Comparison of ENCODE assay signal across 25 mouse cellular contexts in genomic region chr2:115850961-115851360, GRCm38 (mm10).
DNase-seq lines count a peak whose midpoint lies in the region; ATAC-seq and TF ChIP-seq lines count a peak whose summit lies in the region.
"Had no signal": no experiment of that assay in that cellular context is flagged by ENCODE, and none has a peak within 500 bp of the region (broad histone marks: within the 10 kb centered on the region; RNA-seq: fewer than 3 reads in every experiment).

No protein-coding gene starts in this region.

- ATAC-seq in midbrain, embryonic 11.5 days (ENCODE audit: low FRiP score): no peak
- no peak for ATAC-seq in midbrain, embryonic 15.5 days (replicated peaks)
- ATAC-seq in forebrain, postnatal 0 days: no peak
- ATAC-seq: activated CD4-positive, CD25-positive, alpha-beta regulatory T cell, adult 4 months; CD4-positive, CD25-positive, alpha-beta regulatory T cell, adult 4 months; forebrain, embryonic 13.5 days; forebrain, embryonic 15.5 days; Patski had no signal

- 77% methylated on average over 4 of the region's 4 CpGs for WGBS in heart, adult 2 months
- 87% methylated on average over 4 of the region's 4 CpGs for WGBS in midbrain, embryonic 11.5 days
- 95% methylated on average over 4 of the region's 4 CpGs for WGBS in midbrain, embryonic 15.5 days
- 91% methylated on average over 4 of the region's 4 CpGs for WGBS in olfactory bulb, adult 2 months
- 95% methylated on average over 4 of the region's 4 CpGs for WGBS in forebrain, postnatal 0 days

- H3K4me1 ChIP-seq in heart, adult 2 months (ENCODE audit: control insufficient read depth, insufficient read depth, low read length): no peaks in the 10 kb centered on the region
- peaks cover 6% of the 10 kb centered on the region for H3K4me1 ChIP-seq in midbrain, embryonic 11.5 days (ENCODE audit: control insufficient read depth, insufficient read depth, low read length)
- H3K4me1 ChIP-seq in midbrain, embryonic 15.5 days: peaks cover 22% of the 10 kb centered on the region
- H3K4me1 ChIP-seq in olfactory bulb, adult 2 months (ENCODE audit: control insufficient read depth, insufficient read depth, low read length): peaks cover 20% of the 10 kb centered on the region
- peaks cover 7% of the 10 kb centered on the region; the same call in 1 of the 2 replicates for H3K4me1 ChIP-seq in forebrain, postnatal 0 days (ENCODE audit: insufficient read depth)

- no peak overlapping the region for H3K4me2 ChIP-seq in midbrain, embryonic 11.5 days
- no peak overlapping the region for H3K4me2 ChIP-seq in midbrain, embryonic 15.5 days
- no peak overlapping the region for H3K4me2 ChIP-seq in forebrain, postnatal 0 days (ENCODE audit: low read depth)
- H3K4me2 ChIP-seq: embryonic facial prominence, embryonic 12.5 days; forebrain, embryonic 13.5 days; forebrain, embryonic 15.5 days had no signal

- H3K9ac ChIP-seq in heart, adult 2 months (ENCODE audit: low read depth, low read length): no peak overlapping the region
- no peak overlapping the region for H3K9ac ChIP-seq in midbrain, embryonic 11.5 days (ENCODE audit: low read length)
- no peak overlapping the region for H3K9ac ChIP-seq in midbrain, embryonic 15.5 days
- H3K9ac ChIP-seq in forebrain, postnatal 0 days: no peak overlapping the region
- H3K9ac ChIP-seq: embryonic facial prominence, embryonic 12.5 days; forebrain, embryonic 13.5 days; forebrain, embryonic 15.5 days had no signal

- no peak for TF ChIP-seq EP300 in heart, adult 2 months (IDR thresholded peaks at IDR 0.05; ENCODE audit: insufficient read depth, low read depth, low read length)

- DNase-seq in heart, adult 11 months: peak; percentile 72
- no peak for DNase-seq in heart, adult 2 months
- DNase-seq in midbrain, embryonic 11.5 days (ENCODE audit: low spot score, missing footprints): peak; percentile 41
- DNase-seq in kidney, postnatal 4 days: no peak
- DNase-seq in forebrain, postnatal 0 days: no peak
- DNase-seq: adrenal gland, adult 8-10 months; adrenal gland, postnatal 14 days; adrenal gland, postnatal 36 days; B cell, adult 2 months; cerebellum, adult 11-12 months; cerebellum, adult 2 months; cerebellum, adult 9-10 months; cerebellum, postnatal 10 days; cerebellum, postnatal 25 days had no signal

- no peaks in the 10 kb centered on the region for H3K9me3 ChIP-seq in midbrain, embryonic 11.5 days (ENCODE audit: control insufficient read depth, low read length)
- no peaks in the 10 kb centered on the region for H3K9me3 ChIP-seq in midbrain, embryonic 15.5 days
- H3K9me3 ChIP-seq in forebrain, postnatal 0 days (ENCODE audit: low read length): no peaks in the 10 kb centered on the region
- H3K9me3 ChIP-seq: embryonic facial prominence, embryonic 10.5 days; embryonic facial prominence, embryonic 12.5 days; forebrain, embryonic 13.5 days; forebrain, embryonic 15.5 days had no signal

- H3K27ac ChIP-seq in heart, adult 2 months: no peak overlapping the region
- H3K27ac ChIP-seq in midbrain, embryonic 11.5 days (ENCODE audit: low read depth, low read length): no peak overlapping the region
- H3K27ac ChIP-seq in midbrain, embryonic 15.5 days: no peak overlapping the region
- H3K27ac ChIP-seq in olfactory bulb, adult 2 months (ENCODE audit: insufficient read depth, low read depth, low read length): peak overlapping the region; percentile 20; the same call in 1 of the 2 replicates
- H3K27ac ChIP-seq in forebrain, postnatal 0 days (ENCODE audit: low read depth, low read length): no peak overlapping the region; the same call in 1 of the 2 replicates
- H3K27ac ChIP-seq: embryonic facial prominence, embryonic 10.5 days; embryonic facial prominence, embryonic 12.5 days; forebrain, embryonic 13.5 days; forebrain, embryonic 15.5 days had no signal

- H3K79me2 ChIP-seq in heart, adult 2 months (replicated peaks; ENCODE audit: control insufficient read depth, insufficient read depth, low read length): no peaks in the 10 kb centered on the region

- TF ChIP-seq POLR2A in heart, adult 2 months (IDR thresholded peaks at IDR 0.05; ENCODE audit: insufficient read depth, low read depth, low read length): no peak
- no peak for TF ChIP-seq POLR2A in olfactory bulb, adult 2 months (IDR thresholded peaks at IDR 0.05; ENCODE audit: insufficient read depth, low read depth, low read length)

- no peak for TF ChIP-seq CTCF in heart, adult 2 months (IDR thresholded peaks at IDR 0.05)
- no peak for TF ChIP-seq CTCF in olfactory bulb, adult 2 months (IDR thresholded peaks at IDR 0.05; ENCODE audit: insufficient read depth, low read depth, low read length)
- TF ChIP-seq CTCF in forebrain, postnatal 0 days (IDR thresholded peaks at IDR 0.05; ENCODE audit: low read depth): no peak

- intact Hi-C loops in heart, adult 2 months (cut with DNase I): loop anchor here (10.0 kb wide), 2 partner anchors 974 to 996 kb away; no protein-coding TSS in a partner anchor

- peaks cover 7% of the 10 kb centered on the region; the same call in 1 of the 2 replicates for H3K27me3 ChIP-seq in heart, adult 2 months (ENCODE audit: control insufficient read depth, insufficient read depth, low read length)
- peaks cover 52% of the 10 kb centered on the region for H3K27me3 ChIP-seq in midbrain, embryonic 11.5 days (ENCODE audit: control insufficient read depth, insufficient read depth, low read length)
- H3K27me3 ChIP-seq in midbrain, embryonic 15.5 days (replicated peaks): peaks cover 37% of the 10 kb centered on the region
- H3K27me3 ChIP-seq in forebrain, postnatal 0 days (ENCODE audit: insufficient read depth, low read length): peaks cover 6% of the 10 kb centered on the region; the same call in 1 of the 2 replicates
- H3K27me3 ChIP-seq: CH12.LX, Patski had no signal

- H3K4me3 ChIP-seq in heart, adult 2 months: no peak overlapping the region
- no peak overlapping the region for H3K4me3 ChIP-seq in midbrain, embryonic 11.5 days (ENCODE audit: low read depth, low read length)
- no peak overlapping the region for H3K4me3 ChIP-seq in midbrain, embryonic 15.5 days
- H3K4me3 ChIP-seq in olfactory bulb, adult 2 months (ENCODE audit: insufficient read depth, low read depth, low read length): no peak overlapping the region
- no peak overlapping the region for H3K4me3 ChIP-seq in forebrain, postnatal 0 days (ENCODE audit: low read depth, low read length)
- H3K4me3 ChIP-seq: embryonic facial prominence, embryonic 10.5 days; embryonic facial prominence, embryonic 12.5 days; forebrain, embryonic 13.5 days; forebrain, embryonic 15.5 days had no signal

- H3K36me3 ChIP-seq in heart, adult 2 months (ENCODE audit: control insufficient read depth, insufficient read depth, low read length): no peaks in the 10 kb centered on the region
- no peaks in the 10 kb centered on the region for H3K36me3 ChIP-seq in midbrain, embryonic 11.5 days (ENCODE audit: control insufficient read depth, insufficient read depth, low read length)
- no peaks in the 10 kb centered on the region for H3K36me3 ChIP-seq in midbrain, embryonic 15.5 days (replicated peaks)
- H3K36me3 ChIP-seq in forebrain, postnatal 0 days (ENCODE audit: insufficient read depth): no peaks in the 10 kb centered on the region
- H3K36me3 ChIP-seq: embryonic facial prominence, embryonic 10.5 days; embryonic facial prominence, embryonic 12.5 days; forebrain, embryonic 15.5 days; G1E had no signal

Comparison
In these comparisons a context has a peak if more than half of its experiments do, and no peak if none do; other contexts are left out.
1. DNase-seq: peak in heart, adult 11 months (single experiment) and midbrain, embryonic 11.5 days (single experiment); none in heart, adult 2 months (0 of 2), kidney, postnatal 4 days (0 of 2) and forebrain, postnatal 0 days (single experiment).